Mouse (Mus musculus): ENCODE data around the gene Fbxo42.

DNA sequence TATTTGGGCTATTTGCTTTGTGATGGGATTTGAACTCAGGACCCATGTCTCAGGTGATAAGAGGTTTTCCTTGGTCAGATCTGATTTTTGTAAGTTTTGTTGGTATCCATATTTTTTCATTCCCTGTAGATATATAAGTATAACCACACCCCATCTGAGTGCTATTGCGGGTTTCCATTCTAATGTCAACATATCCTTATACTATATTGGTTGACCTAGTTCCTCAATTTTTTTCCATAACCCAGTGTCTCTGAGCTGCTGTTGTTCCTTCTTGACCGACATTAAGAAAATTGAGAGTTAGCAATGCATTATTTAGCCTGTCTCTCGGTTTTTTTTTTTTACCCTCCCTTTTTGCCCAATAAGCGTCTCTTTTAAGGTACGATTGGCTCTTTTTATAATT is 75.0 kb downstream of the Fbxo42 start:
- no peak for TF ChIP-seq CTCF (IDR thresholded peaks at IDR 0.05 in 2 of 3, conservative IDR thresholded peaks at IDR 0.05 in 1 of 3; ENCODE audit: control insufficient read depth in 1 of 3, insufficient read depth in 1 of 3, low read depth in 2 of 3, low read length in 3 of 3, poor library complexity in 1 of 3, severe bottlenecking in 1 of 3)
- no peak for TF ChIP-seq POLR2A (IDR thresholded peaks at IDR 0.05; ENCODE audit: control insufficient read depth in 1 of 2, insufficient read depth in 1 of 2, low read depth in 1 of 2, low read length in 2 of 2, poor library complexity in 1 of 2)
- no peak for TF ChIP-seq E2F4 (IDR thresholded peaks at IDR 0.05; ENCODE audit: borderline replicate concordance, low read depth, low read length)
- no peak for TF ChIP-seq MEF2A (IDR thresholded peaks at IDR 0.05; ENCODE audit: extremely low read depth, insufficient replicate concordance, low read depth, low read length, poor library complexity, severe bottlenecking)
- no peak for TF ChIP-seq RCOR1 (IDR thresholded peaks at IDR 0.05; ENCODE audit: low read depth, low read length)
- no peak for TF ChIP-seq SIN3A (IDR thresholded peaks at IDR 0.05; ENCODE audit: low read length)
- no peak for TF ChIP-seq USF1 (IDR thresholded peaks at IDR 0.05; ENCODE audit: low read depth, low read length)
- TF ChIP-seq HCFC1 (IDR thresholded peaks at IDR 0.05; ENCODE audit: low read depth, low read length), result no peak
- TF ChIP-seq ZMIZ1 (IDR thresholded peaks at IDR 0.05; ENCODE audit: low read depth, low read length), result no peak
- TF ChIP-seq SMC3 (IDR thresholded peaks at IDR 0.05; ENCODE audit: low read depth, low read length), result no peak
